Mouse (Mus musculus) liver, postnatal 0 days (tissue): ENCODE measurements around the gene Hist1h2bb. TPM values are rescaled to one million over a fixed set of nuclear protein-coding genes. Genes with fewer than 3 reads are reported as not detected.
"Not testable (repeated sequence)": the region's sequence is repeated elsewhere in the genome, so short reads cannot be mapped to it uniquely, and the experiment has no call there.

Source experiments
- ATAC-seq: fragments of 200-750 bp; cut with Nextera tagmentation; 2 replicates; pipeline ENCODE4 v1.8.0; 2017; ENCODE audit warnings: mild to moderate bottlenecking, moderate library complexity
- DNase-seq: peaks from one replicate; pipeline ENCODE4 v3.0.0-alpha.2; 2016
- H3K27ac ChIP-seq: fragments of 300-500 bp; sonication (generic); 2 replicates; pipeline ENCODE4 v1.5.1; 2014; ENCODE audit warnings: antibody characterized with exemption, moderate library complexity, mild to moderate bottlenecking, low read depth
- H3K27me3 ChIP-seq: fragments of 300-500 bp; sonication (generic); 2 replicates; pipeline ENCODE4 v1.6.1; 2014; ENCODE audit warnings: low read length, control low read depth, mixed read lengths; ENCODE audit not compliant: insufficient read depth
- H3K36me3 ChIP-seq: fragments of 300-500 bp; sonication (generic); replicated peaks from 2 replicates; pipeline ENCODE4 v1.6.1; 2014; ENCODE audit warnings: mild to moderate bottlenecking, control low read depth, low read length, moderate library complexity, mixed read lengths; ENCODE audit not compliant: insufficient read depth
- H3K4me1 ChIP-seq: fragments of 300-500 bp; sonication (generic); 2 replicates; pipeline ENCODE4 v1.6.1; 2014; ENCODE audit warnings: antibody characterized with exemption, mild to moderate bottlenecking, control low read depth; ENCODE audit not compliant: insufficient read depth
- H3K4me2 ChIP-seq: fragments of 300-500 bp; sonication (generic); 2 replicates; pipeline ENCODE4 v1.6.1; 2014; ENCODE audit warnings: low read depth, mild to moderate bottlenecking, low read length, moderate library complexity, mixed read lengths
- H3K4me3 ChIP-seq: fragments of 300-500 bp; sonication (generic); 2 replicates; pipeline ENCODE4 v1.5.1; 2014; ENCODE audit warnings: low read depth, low read length
- H3K9ac ChIP-seq: fragments of 300-500 bp; sonication (generic); replicated peaks from 2 replicates; pipeline ENCODE4 v1.6.1; 2014; ENCODE audit warnings: mild to moderate bottlenecking, moderate library complexity
- H3K9me3 ChIP-seq: fragments of 300-500 bp; sonication (generic); 2 replicates; pipeline ENCODE4 v1.6.1; 2016; ENCODE audit warnings: mild to moderate bottlenecking, control low read depth, low read length, mixed read lengths
- CTCF ChIP-seq: sonication (generic); IDR thresholded peaks from 2 replicates; pipeline ENCODE4 v1.5.1; 2016; ENCODE audit warnings: antibody characterized with exemption, low read depth
- EP300 ChIP-seq: IDR thresholded peaks from 2 replicates; pipeline ENCODE4 v1.6.1; 2016; ENCODE audit warnings: antibody characterized with exemption, low read depth, mild to moderate bottlenecking
- WGBS: fragments of 180-500 bp; shearing (Covaris S2); extraction: QIAGEN DNeasy Blood & Tissue Kit; methylation state at CpG from one replicate; pipeline ENCODE4 v1.1.7; 2014; ENCODE audit not compliant: insufficient replicate concordance; 5-methylcytosine and 5-hydroxymethylcytosine counted together
- polyA plus RNA-seq: library from polyadenylated mRNA; unstranded; fragments of >200 nt; fragmentation: Nextera tagmentation; extraction: Ambion mirVana; gene quantifications from 2 replicates; pipeline ENCODE4 v1.2.1, GENCODE M21; 2015

Hist1h2bb gene
- polyA plus RNA-seq, 1 experiment from 2014 or later: 2.7 TPM

GRCm38 (mm10) chr13:23700786-23701520 lies 45.6 kb upstream of the Hist1h2bb start:
- Histone ChIP-seq H3K4me2 (peak overlapping the region; percentile 11; the same call in 1 of the 2 replicates), H3K9ac (no peak overlapping the region), H3K36me3 (no peaks in the 10 kb centered on the region), H3K9me3 (no peaks in the 10 kb centered on the region), H3K4me3 (no peak overlapping the region), H3K27ac (no peak overlapping the region), H3K27me3 (no peaks in the 10 kb centered on the region), H3K4me1 (peaks cover 7% of the 10 kb centered on the region)
- 15% methylated on average over 8 of the region's 8 CpGs for WGBS
- TF ChIP-seq EP300 (no peak), CTCF (peak; percentile 96)
- peak; percentile 76 for DNase-seq
- peak; percentile 54 for ATAC-seq

GRCm38 (mm10) chr13:23702220-23702619 lies 44.3 kb upstream of the Hist1h2bb start:
- Histone ChIP-seq H3K36me3 (no peaks in the 10 kb centered on the region), H3K4me2 (no peak overlapping the region), H3K4me3 (no peak overlapping the region), H3K9ac (no peak overlapping the region), H3K27me3 (no peaks in the 10 kb centered on the region), H3K4me1 (no peaks in the 10 kb centered on the region; the same call in 1 of the 2 replicates), H3K27ac (0 out of 2 replicates have a peak overlapping the region, but pooled peaks have one; percentile 52), H3K9me3 (no peaks in the 10 kb centered on the region)
- TF ChIP-seq EP300 (no peak), CTCF (no peak)
- ATAC-seq (no peak), DNase-seq (peak; percentile 11)
- 58% methylated on average over 4 of the region's 4 CpGs for WGBS

- not testable (repeated sequence) for H3K9me3 ChIP-seq, DNase-seq, H3K9ac ChIP-seq, H3K4me3 ChIP-seq, H3K4me2 ChIP-seq, H3K36me3 ChIP-seq, H3K27me3 ChIP-seq, ATAC-seq, H3K4me1 ChIP-seq
- 74% methylated on average over 2 of the region's 2 CpGs for WGBS
- H3K27ac ChIP-seq: 0 out of 2 replicates have a peak overlapping the region, but pooled peaks have one; percentile 52
These were observed 43.7 kb upstream of the Hist1h2bb start for GRCm38 (mm10) chr13:23702801-23703200.

- 72% methylated on average over 7 of the region's 7 CpGs for WGBS
- Histone ChIP-seq H3K27ac (no peak overlapping the region), H3K27me3 (no peaks in the 10 kb centered on the region)
These were observed 40.7 kb upstream of the Hist1h2bb start for GRCm38 (mm10) chr13:23705751-23706356.

GRCm38 (mm10) chr13:23706771-23707170 lies 39.8 kb upstream of the Hist1h2bb start:
- ATAC-seq: no peak
- Histone ChIP-seq H3K9ac (no peak overlapping the region), H3K27ac (no peak overlapping the region), H3K27me3 (no peaks in the 10 kb centered on the region), H3K4me1 (peaks cover 9% of the 10 kb centered on the region; the same call in 1 of the 2 replicates), H3K36me3 (no peaks in the 10 kb centered on the region), H3K4me3 (no peak overlapping the region), H3K9me3 (no peaks in the 10 kb centered on the region), H3K4me2 (no peak overlapping the region)
- peak; percentile 9 for DNase-seq
- TF ChIP-seq CTCF (no peak), EP300 (no peak)
- 86% methylated on average over 12 of the region's 12 CpGs for WGBS

More at GRCm38 (mm10) chr13:23705751-23706356, 40.7 kb upstream of the Hist1h2bb start:
- Histone ChIP-seq H3K36me3 (no peaks in the 10 kb centered on the region), H3K4me2 (no peak overlapping the region), H3K4me3 (no peak overlapping the region), H3K4me1 (peaks cover 9% of the 10 kb centered on the region; the same call in 1 of the 2 replicates), H3K9me3 (no peaks in the 10 kb centered on the region), H3K9ac (no peak overlapping the region)
- TF ChIP-seq CTCF (no peak), EP300 (no peak)
- DNase-seq (peak; percentile 12), ATAC-seq (no peak)

GRCm38 (mm10) chr13:23708041-23708440 lies 38.5 kb upstream of the Hist1h2bb start:
- H3K4me3 ChIP-seq: no peak overlapping the region
- H3K4me2 ChIP-seq: no peak overlapping the region
- no peaks in the 10 kb centered on the region for H3K36me3 ChIP-seq
- 78% methylated on average over 4 of the region's 4 CpGs for WGBS
- no peak overlapping the region for H3K27ac ChIP-seq
- H3K9ac ChIP-seq: no peak overlapping the region
- TF ChIP-seq EP300 (no peak), CTCF (no peak)
- H3K27me3 ChIP-seq: no peaks in the 10 kb centered on the region
- DNase-seq (peak; percentile 11), ATAC-seq (no peak)
- no peaks in the 10 kb centered on the region for H3K9me3 ChIP-seq
- peaks cover 14% of the 10 kb centered on the region; the same call in 1 of the 2 replicates for H3K4me1 ChIP-seq
